Mouse (Mus musculus) left cerebral cortex, adult 9 months (tissue): ENCODE results near the gene Ttc38.

Experiments used
- DNase-seq, 2 experiments: peaks; one replicate each; pipeline ENCODE4 v3.0.0; 2022; ENCODE audit warnings: low spot score in 2 of 2

The Ttc38 gene

DNA sequence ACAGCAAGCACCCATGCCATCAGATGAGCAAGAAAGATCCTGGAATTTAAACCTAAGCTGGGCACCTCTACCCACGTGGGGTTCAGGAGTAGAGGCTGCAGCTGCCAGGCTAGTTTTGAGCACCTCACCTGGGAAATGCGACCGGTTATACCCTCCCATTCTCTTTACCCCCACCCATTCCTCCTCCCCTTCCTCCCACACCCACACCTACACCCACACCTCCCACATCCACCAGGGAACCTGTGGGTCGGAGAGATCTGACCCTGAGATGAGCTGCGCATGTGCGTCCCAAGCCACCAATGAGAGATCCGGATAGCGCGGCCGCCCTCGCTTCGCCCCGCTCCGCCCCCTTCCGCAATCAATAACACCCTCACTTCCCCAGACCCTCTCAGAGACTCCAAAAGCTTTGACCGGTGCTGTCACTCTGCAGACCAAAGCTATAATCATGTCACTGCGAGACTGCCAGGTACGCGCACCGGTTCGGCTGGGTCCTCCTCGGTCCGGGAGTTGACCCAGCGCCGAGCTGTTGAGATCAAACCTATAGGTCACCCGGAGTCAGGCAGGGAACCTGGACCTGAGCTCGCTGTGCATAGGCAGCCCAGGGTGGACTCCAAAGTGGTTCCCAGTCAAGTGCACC lies at the start of gene Ttc38:
Gene Ttc38, plus strand, starts transcription at position 353 of the 637 bp plus-strand sequence.
- DNase-seq: peak; percentile 62 to 87

DNA sequence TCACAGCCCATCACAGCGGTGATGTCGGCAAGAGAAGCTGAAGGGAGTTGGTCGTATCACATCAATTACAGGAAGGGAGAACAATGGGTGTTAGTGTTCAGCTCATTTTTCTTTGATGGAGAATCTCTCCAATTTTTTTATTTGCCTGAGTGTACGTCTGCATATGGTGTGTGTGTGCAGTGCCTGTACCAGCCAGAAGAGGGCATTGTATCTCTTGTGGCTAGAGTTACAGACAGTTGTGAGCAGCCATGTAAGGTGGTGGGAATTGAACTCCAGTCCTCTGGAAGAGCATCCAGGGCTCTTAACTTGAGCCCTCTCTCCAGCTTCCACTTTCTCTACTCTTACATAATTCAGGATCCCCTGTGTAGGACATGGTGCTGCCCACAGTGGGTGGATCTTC lies 49.0 kb upstream of the Ttc38 start:
- DNase-seq: no peak

DNA sequence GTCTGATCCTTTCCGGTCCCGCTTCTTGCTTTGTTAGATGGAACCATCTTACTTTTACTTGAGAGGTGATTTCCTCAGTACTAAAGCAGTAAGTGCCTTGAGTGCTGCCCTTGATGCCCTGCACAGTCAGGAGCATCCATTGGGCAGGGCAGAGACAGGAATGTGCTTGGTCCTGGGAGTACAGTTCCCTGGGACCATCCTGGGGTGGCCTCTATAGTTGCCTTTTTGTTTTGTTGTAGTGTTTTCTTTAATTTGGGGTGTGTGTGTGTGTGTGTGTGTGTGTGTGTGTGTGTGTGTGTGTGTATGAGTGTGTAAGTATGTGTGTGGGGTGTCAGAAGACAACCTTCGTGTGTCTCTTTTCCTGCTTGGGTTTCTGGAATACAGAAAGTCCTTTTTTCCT lies 47.8 kb upstream of the Ttc38 start:
- DNase-seq: no peak

DNA sequence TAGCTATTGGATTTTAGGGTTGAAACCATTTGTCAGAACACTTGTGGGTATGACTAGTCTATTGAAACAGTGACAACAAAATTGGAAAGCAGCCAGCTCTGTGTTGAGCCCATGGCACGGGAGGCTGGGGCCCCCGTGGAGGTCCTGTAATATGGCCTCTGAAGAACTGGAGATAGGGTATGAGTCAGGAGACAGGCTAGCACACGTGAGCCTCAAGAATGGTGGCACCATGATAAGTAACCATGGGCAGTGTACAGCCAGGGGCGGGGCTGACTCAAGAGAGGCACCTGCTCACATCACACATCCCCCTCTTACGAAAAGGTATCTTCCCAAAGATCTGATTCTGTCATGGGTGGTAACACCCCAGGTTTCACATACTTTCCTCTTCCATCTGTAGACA lies 45.4 kb upstream of the Ttc38 start:
- DNase-seq: no peak

DNA sequence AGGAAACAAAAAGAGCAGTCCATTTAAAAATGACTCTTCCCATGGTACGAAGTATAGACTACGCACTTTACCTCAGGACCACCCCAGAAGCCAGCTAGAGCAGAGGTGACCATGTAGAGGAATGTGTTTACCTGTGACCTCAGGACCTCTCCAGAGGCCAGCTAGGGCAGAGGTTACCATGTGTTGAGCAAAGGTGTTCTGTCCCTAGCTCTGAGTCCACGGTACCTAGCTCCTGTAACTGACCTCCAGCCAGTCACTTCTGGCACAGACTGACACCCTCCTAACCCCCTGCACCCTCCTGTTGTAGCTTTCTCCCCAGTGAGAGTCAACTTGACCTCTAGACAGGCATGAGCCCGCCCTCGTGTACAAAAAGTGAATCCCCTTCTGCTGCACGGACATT lies 44.6 kb upstream of the Ttc38 start:
- DNase-seq: no peak

DNA sequence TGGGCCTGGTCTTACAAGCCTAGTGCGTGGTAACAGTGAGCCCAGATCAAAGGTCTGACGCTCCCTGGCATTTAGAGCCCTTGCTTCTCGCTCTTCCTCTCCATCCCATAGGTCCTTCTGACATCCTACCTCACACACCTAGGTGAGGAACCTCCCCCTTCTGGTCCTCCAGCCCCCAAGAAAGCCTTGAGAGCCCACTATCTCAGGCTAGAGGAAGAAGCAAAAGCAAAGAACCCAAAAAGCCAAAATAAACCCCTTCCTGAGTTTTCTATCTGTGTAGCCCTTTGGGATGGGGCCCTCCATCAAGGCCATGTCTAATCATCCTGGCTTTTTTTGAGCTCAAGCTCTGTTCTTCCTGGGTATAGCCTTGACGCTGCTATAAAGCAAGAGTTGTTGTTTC lies 44.1 kb upstream of the Ttc38 start:
- DNase-seq: no peak

DNA sequence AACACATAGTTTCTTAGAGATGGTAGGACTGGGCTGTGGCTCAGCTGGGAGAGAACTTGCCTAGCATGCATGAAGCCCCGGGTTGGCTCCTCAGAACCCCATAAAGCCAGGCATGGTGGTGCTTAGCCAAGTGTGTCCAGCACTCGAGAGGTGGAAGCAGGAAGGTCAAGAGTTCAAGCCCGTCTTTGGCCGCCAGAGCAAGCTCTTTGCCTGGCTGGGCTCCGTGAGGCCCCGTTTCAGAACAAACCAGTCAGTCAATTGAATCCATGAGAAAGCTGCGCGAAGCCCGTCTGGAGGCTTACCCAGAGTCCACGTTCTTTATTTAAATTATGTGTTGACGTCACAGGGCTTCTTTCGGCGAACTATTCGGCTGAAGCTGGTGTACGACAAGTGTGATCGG lies 43.5 kb upstream of the Ttc38 start:
- DNase-seq: no peak

DNA sequence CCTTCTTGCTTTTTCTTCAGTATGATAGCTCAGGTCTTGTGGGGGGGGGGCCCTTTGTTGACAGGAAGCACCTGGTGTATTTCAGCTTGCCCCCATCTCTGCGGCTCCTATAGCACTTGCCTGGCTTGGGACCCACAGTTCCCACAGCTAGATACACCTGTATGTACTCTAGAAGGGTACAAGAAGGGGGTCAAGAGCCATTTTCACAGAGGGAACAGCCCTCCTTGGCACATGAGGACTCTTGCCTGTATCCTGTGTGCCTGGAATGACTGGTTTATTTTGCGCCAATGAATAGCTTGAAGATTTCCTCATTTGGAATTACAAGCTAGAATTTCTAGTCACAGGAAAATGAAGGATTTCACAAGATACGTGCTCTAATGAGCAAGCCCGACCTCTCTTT lies 40.7 kb upstream of the Ttc38 start:
- DNase-seq: no peak

DNA sequence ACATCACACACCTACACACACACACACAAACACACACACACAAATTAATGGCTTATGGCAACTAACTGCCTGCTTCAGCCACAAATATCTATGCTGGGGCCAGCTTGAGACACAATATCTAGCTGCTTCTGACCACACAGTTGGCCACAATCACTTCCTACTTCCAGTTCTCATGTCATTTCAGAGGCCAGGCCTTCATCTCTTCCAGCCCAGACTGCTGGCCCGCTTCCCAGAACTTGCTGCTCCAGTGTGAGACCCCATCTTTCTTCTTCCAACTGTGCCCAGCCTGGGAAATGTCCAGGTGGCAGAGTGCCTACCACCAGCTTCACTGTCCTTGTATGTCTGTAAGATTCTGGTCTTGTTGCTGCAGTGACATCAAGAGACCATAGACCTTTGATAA lies 39.3 kb upstream of the Ttc38 start:
- no peak for DNase-seq

DNA sequence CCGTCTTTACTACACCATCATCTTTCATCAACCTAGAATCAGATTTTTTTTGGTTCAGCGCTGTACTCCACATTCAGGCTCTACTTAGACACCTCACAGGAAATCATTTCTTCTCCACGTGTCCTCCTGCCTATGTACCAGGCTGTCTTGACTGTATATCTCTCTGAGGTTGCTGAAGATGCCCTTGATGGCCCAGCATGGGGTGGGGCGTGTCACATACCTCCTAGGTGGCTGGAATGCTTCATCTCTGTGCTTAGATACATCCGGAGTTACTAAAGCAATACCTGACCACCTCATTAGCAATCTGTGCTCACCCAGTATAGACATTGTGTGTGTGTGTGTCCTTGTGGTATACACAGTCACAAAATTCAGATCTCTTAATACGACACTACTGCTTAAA lies 36.6 kb upstream of the Ttc38 start:
- DNase-seq: no peak

DNA sequence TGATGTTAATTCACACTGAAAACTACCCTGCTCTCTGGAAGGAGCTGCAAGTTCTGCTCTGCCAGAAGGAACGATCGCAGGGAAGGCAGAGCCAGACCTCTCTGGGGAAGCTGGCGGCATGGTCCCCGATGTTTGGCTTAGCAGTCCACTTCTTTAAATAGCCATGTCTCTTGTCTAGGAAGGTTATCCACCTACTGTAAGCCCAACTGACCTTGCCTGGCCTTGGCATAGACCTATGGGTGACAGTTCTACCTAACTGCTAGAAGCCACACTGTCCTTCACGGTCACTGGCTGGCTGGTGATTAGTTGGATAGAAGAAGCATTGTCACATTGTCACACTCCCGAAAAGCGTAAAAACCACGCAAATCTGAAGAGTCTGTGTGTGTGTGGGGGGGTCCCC lies 33.4 kb upstream of the Ttc38 start:
- no peak for DNase-seq

DNA sequence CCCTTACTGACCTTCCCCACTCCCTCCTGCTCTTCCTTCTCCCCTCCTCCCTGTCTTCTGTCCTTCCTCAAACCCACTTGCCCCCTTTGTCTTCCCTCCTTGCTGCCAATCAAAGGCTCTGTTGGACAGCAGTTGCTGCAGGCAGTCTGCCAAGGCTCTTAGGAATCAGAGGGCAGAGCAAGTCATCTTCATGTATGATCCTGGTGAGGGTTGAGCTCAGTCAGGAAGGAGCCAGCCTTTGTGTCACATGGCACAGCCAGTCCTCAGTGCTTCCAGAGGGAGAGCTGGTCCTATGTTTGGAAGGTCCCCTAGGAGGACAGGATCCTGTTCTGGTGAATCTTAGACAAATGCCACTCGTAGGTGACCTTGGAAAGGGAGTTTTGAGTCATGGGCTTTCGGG lies 29.2 kb upstream of the Ttc38 start:
- DNase-seq: no peak

DNA sequence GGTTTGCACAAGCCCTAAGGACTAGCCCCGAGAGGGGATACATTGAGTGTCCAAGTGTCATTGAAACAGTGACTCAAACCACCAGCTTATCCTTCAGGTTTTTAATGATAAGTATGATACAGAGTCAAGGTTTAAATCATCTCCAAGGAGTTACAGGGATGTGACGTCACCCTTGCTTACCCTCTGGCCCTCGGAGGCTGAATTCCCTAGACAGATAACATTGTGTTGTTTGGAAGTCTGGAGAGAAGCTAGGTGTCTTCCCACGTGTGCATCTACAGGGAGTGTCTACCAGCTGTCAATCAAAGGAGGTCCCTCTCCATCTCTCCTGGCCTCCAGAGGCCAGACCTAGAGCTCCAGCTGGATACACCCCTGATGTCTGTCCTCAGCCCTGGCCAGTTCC lies 25.2 kb upstream of the Ttc38 start:
- DNase-seq: no peak

DNA sequence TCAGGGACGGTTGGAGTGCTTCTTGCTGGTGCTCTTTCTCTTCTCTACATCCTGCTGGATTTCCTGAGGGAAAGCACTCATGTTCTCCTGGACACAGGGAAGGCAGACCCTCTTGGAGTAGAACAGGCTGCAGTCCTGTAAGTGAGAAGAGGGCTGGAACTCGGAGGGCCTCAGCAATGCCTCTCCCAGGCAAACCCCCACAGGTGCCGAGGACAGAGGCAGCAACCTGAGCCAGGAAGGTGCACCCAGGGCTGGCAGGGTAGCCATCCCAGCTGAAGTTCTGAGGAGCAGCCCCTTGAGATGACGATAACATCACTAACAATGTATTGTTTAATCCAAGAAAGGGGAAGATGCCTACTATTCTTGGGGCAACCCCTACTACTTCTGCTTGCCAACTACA lies 24.7 kb upstream of the Ttc38 start:
- no peak for DNase-seq

DNA sequence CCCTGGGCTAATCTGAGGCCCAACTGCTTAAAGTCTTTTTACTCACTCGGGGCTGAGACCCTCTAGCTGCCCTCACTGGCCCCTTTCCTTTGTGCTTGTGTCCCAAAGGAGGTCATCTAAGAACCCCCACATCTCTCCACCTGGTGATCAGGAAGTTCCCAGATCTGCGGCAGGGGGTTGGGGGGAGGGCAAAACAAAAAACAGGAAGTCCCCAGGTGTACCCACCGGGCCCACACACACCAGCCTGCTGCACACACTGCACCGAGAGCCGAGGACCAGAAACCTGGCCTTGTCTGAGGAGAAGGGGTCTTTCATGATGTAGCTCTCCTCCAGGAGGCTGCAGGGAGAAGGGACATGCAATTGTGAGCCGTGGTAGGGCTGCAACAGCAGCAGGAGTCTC lies 24.1 kb upstream of the Ttc38 start:
- no peak for DNase-seq

DNA sequence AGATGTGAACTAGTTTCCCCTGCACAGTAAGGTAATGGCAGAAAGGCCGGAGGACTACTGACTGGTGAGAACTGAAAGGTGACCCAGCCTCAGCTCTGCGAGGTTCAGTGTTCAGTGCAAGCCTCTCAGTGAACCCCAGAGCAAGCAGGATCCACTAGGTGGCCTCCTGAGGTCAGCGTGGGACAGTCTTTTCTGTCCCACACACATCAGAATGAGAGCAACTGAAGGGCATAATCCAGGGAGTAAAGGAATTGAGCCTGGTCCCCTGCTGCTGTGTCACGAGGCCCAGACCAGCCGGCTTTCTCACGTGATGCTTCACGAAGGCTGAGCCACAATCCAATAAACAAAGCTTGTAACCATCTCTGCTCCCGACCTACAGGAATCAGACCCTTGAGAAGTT lies 23.7 kb upstream of the Ttc38 start:
- DNase-seq: no peak

DNA sequence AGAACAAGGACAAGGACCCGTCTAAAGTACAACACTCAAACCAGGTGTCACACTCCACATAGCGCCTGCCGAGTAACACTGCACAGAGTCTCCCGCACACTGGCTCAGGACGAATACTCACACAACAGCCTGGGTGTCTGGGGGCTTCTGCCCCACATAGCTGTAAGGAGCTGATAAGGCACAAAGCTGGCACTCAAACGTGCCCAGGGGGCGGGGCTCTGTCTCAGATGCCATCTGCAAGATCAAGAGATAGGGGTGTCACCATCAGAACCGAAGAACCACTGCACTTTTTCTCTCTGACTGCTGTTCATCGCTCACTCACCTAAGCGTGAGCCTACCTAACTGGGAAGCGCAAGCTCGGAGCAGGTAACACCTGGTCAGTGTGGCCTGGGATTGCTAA lies 23.0 kb upstream of the Ttc38 start:
- no peak for DNase-seq

DNA sequence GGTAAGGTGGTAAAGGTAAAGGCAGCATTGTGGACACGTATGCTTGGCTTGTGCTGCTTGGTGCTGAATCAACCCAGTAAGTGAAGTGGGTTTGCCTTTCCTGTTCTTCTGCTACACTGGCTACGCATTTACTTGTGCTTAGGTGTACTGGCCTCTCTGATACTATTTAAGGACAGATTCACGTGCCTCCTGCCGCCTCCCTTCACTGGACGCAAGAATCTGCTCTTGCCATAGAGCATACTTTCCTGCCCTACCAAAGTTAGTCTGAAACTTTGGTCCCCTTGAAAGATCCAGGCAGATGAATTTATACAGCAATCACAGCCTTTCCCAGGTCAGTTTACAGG lies 21.7 kb upstream of the Ttc38 start:
- DNase-seq: no peak

DNA sequence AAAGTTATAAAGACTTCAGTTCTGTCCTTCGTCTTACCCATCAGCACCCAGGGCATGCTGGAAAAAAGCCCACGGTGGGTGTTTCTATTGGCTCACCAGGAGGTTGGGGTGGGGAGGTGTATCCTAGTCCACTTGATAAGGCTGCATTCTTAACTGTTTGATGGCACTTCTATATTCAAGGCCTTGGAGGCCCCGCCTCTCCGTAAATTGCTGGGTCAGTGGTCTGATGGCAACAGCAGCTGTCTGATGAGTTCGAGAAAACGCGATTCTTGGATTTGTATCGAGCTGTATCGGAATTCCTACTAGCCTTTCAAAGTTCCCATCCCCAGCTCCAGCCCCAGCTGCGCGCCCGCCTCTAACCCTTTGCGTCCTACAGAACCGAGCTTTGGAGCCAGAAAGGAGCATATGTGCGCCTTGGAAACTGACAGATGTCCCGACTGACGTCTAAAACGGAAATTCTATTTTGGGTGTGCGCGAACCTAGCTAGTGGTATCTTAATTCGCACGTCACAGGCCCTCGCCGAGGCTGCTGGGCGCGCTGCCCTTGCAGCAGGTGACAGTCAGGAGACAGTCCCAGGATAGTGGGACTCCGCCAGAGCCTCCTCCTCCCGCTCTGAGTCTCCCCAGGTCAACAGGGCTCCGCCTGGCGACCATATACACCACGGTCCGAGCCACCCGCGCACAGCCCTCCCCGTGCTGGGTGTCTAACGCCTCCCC lies 21.1 kb upstream of the Ttc38 start:
- peak; percentile 62 to 84 for DNase-seq

DNA sequence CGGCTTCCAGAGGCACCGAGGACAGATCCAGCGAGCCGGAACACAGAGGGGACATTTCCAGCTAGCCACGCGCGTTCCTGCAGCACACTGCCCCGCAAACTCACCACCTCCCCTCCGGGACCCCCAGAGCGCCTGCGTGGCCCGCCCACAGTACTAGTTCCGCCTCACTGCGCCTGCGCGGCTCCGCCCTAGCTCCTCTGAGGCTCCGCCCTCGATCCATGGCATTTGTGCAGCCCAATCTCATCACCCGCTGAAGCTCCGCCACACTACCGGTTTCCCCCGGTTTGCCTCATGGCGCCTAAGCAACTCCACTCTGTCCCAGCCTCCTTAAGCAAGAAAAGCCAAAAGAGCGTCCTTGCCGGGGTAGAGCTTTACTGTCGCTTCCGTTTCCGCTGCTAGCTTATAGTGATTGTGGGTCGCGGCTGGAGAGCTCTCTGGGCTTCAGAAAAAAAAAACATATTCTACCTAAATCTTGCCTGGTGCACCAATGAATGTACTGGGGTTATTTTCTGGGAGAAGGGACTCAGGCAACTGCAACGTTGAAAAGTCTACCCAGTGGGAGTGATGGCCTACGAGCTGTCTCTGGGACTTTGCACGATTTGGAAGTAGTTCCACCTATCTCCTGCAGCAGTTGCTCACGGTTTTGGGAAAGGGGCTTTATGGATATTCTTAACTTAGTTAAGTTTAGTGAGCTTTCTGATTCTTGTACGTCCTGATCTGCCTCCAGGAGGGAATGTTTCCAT lies 20.4 kb upstream of the Ttc38 start, which contains the start of gene Cdpf1:
Gene Cdpf1, minus strand, starts transcription at position 163 of the 743 bp plus-strand sequence.
- DNase-seq: peak; percentile 96 to 99

DNA sequence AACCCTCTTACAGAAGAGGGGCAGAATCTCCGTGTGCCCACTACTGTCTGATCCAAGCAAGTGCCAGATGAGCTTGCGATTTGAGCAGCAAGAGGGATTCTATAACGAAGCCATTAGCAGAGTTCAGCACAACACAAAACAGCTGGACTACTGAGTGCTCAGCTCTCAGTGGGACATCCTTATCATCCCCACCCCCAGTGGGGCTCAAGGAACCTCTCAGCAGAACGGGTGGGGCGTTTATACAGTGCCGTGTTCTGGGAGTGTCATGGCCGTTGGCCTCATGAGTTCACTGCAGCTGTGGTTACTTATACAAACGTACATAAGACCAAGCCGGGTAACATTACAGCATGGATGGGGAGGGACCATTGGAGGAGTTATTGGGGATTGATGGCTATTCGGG lies 18.7 kb upstream of the Ttc38 start:
- no peak for DNase-seq

DNA sequence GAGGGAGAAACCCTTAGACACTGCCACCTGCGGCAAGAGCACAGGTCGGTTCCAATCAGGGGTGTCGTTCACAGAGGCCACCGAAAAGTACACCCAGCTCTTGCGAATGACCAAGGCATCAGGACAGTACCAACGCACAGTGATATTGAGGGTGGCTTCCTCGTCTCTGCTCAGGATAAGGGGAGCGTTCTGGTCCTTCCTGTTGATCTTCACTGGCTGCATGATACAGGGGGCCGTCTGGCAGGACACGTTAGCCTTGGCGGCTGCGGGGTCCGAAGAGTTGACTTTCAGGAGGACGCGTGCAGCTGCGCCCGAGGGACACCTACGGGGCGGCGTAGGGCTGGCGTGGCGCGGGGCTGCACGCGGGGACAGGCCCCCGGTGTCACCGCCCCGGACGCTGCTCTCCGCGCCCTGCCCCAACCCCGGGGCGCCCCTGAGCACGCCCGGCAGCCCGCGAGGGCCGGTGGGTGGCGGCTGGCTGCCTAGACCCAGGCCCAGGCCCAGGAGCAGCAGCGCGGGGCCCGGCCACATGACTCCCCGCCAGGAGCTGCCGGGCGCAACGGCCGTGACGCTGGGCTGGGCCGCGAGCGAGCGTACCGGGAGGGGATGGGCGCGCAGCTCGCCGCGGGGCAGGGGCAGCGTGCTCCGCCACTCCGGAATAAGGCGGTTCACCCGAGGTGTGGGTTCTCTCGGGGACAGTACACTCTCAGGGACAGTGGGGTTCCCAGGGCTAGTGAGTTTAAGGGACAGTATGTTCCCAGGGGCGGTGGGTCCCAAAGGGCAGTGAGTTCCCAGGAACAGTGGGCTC lies 10.7 kb upstream of the Ttc38 start, which contains the start of gene Pkdrej:
Gene Pkdrej, minus strand, starts transcription at position 532 of the 808 bp plus-strand sequence.
- DNase-seq: peak in 1 of 2 experiments; percentile 22
